Mouse (Mus musculus) embryonic stem cell, embryonic (primary cell): ENCODE measurements at regions not wholly inside any gene's neighbourhood (a gene's known extent, or its start where the extent isn't known, plus 50 kb on each side); places are given as distances from the start of the nearest gene placed in this dataset.

Experiments used
- CTCF ChIA-PET, 4 experiments: fragments of 300-600 bp in 2 of 4; fragments of 350-600 bp in 2 of 4; sonication (Branson Sonifier 250); formaldehyde crosslinking; loops; one replicate each; lab custom pipeline; 2022; ENCODE audit warnings: inconsistent platforms in 2 of 4; lab: Charles Lee
- POLR2A ChIA-PET, 4 experiments: fragments of 300-600 bp in 2 of 4; fragments of 350-600 bp in 2 of 4; sonication (Branson Sonifier 250); formaldehyde crosslinking; loops; one replicate each; lab custom pipeline; 2022; ENCODE audit warnings: antibody characterized with exemption in 4 of 4, inconsistent platforms in 1 of 4; lab: Charles Lee

DNA sequence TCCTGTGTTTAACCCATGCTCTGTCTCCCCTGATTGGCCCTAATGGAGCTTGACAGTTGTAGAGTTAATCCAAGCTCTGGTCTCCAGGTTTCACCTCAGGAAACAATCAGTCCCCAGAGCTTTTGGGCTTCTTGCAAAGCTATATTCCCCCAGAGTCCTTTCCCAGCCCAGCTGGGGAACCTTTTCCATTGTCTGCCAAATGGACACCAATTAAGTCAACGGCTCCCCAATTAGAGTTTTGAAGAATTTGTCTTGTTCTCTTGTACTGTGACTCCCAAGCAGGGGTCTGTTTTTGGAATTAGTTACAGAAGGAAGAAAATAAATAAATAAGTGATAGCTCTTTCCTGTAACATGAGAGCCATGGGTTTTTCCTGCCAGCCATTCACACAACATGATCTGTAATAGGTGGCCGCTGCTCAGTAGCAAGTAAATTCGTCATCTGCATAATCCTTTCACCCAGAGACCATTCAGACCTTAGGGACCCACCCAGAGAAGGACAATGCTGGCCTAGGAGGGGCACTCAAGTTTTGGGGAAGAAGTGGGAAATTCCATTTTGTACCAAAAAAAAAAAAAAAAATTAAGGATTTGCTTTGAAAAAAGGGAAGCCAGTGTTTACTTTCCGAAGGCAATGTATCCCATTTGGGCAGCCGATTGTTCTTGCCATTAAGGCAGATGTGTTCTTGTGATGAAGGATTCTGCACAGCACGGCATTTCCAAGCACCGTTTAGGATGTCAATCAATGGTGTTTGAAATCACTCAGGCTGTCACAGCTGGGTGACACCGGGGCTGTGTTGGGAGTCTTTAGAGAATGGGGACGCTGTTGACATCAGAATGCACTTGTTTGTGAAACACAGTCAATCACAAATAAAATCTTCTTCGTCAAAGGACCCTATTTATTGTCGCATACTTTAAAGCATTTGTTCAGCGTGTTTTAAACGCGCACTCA is 286.6 kb downstream of the Gm10295 start:
- POLR2A ChIA-PET: interaction anchor here in 2 of 4 experiments (0.6 to 0.7 kb wide), 2 partner anchors 72 to 1434 kb away, joined by 3 to 5 read pairs; no protein-coding TSS in a partner anchor
- CTCF ChIA-PET: interaction anchor here in 1 of 4 experiments (0.6 kb wide), 1 partner anchor 670 kb away, joined by 3 read pairs; no protein-coding TSS in a partner anchor

DNA sequence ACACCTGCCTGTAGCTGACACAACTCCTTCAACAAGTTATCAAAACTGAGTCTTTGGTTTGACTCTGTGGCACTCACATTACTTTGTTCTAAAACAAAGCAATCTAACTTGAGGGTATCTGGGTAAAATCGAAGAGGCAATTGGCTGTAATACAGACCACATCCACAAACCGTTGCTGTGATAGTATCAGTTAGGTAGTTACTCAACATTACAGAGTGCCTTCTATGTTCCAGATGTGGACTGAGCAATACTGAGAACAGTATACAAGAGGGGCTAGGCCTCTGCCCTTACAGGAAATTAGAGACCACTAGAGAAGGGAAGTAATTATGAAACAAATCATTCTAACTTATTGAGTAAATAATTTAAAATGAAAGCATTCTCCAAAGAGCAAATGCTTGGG is 300.5 kb downstream of the Gm10295 start:
- ChIA-PET CTCF (no interaction called here), POLR2A (no interaction called here)

- ChIA-PET POLR2A (no interaction called here), CTCF (no interaction called here)
These were observed 304.1 kb downstream of the Gm10295 start for GRCm38 (mm10) chr7:71047201-71047600.

DNA sequence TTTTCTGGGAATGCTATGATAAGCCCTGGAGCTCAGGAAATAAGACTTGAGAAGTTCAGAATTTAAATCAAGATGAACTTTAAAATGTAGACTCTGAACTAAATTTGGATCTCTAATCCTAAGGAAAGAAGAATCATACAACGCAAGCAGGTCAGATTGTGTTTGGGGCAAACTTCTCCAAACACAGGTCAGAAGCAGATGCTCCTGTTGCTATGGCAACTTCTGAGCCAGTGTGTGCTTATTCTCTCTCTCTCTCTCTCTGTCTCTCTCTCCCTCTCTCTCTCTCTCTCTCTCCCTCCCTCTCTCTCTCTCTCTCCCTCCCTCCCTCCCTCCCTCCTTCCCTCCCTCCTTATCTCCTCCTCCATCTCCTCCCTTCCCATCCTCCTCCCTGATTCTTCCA is 304.7 kb downstream of the Gm10295 start:
- CTCF ChIA-PET: no interaction called here
- POLR2A ChIA-PET: interaction anchor here in 1 of 4 experiments (0.6 kb wide), 1 partner anchor 80 kb away, joined by 4 read pairs; no protein-coding TSS in a partner anchor

DNA sequence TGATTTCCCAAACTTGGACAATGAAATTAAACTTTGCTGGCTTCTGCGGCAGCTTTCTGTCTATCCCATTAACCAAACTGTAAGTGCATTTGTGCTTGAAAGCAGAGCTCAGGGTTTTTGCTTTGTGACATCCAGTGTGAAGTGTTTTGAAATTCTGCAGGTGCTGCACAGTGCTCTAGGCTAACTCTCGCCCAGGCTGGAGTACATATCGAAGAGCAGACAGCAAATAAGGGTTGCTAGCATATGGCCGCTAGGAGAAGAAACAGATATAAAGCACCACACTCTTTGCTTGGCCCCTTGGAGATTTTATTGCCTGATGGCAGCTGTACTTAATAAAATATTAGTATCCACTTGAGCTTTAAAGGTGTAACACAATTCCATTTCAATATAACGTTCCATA is 307.5 kb downstream of the Gm10295 start:
- ChIA-PET CTCF (no interaction called here), POLR2A (no interaction called here)

DNA sequence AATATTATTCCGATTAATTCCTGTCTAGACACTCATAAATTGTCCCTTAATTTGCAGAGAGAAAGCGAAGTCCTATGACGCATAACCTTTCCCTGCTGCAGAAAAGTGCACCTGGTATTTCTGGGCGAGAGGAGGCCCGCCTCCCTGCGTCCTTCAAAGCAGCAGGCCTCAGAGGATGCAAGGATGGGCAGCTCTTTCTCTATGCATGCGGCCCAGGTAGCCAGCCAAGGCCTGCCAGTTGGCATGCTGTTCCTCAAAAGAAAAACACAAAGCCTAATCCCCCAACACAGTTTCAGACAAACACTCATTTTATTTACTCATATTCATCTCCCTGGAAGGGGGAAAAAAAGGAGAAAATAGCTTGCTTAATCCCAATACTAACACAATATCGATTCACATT is 308.2 kb downstream of the Gm10295 start:
- POLR2A ChIA-PET: no interaction called here
- CTCF ChIA-PET: no interaction called here

- CTCF ChIA-PET: no interaction called here
- POLR2A ChIA-PET: interaction anchor here in 1 of 4 experiments (0.6 kb wide), 1 partner anchor 163 kb away, joined by 7 read pairs; no protein-coding TSS in a partner anchor
These were observed 309.9 kb downstream of the Gm10295 start for GRCm38 (mm10) chr7:71041388-71041787.

GRCm38 (mm10) chr7:71040846-71041245 is 310.4 kb downstream of the Gm10295 start:
- CTCF ChIA-PET: no interaction called here
- POLR2A ChIA-PET: interaction anchor here in 1 of 4 experiments (0.6 kb wide), 1 partner anchor 164 kb away, joined by 7 read pairs; no protein-coding TSS in a partner anchor

- CTCF ChIA-PET: no interaction called here
- POLR2A ChIA-PET: no interaction called here
These were observed 312.7 kb downstream of the Gm10295 start for GRCm38 (mm10) chr7:71038537-71038936.

DNA sequence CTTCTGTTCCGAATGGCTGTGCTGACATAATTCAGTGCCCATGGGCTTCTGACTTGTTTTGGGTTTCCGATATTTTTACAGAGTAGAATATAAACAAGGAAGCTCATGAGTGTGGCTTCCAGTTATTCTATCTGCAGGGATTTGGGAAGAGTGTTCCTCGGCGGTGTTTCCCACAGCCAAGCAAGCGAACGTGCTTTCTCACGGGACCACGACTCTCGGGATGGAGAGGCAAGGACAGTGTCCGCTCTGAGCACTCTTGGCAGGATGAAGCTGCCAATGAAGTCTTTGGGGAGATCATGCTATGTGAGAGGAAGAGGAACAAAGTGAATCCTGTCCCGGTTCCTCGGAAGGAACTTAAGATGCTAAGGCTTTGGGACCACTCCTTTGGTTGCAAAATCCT is 318.2 kb downstream of the Gm10295 start:
- ChIA-PET CTCF (no interaction called here), POLR2A (no interaction called here)

DNA sequence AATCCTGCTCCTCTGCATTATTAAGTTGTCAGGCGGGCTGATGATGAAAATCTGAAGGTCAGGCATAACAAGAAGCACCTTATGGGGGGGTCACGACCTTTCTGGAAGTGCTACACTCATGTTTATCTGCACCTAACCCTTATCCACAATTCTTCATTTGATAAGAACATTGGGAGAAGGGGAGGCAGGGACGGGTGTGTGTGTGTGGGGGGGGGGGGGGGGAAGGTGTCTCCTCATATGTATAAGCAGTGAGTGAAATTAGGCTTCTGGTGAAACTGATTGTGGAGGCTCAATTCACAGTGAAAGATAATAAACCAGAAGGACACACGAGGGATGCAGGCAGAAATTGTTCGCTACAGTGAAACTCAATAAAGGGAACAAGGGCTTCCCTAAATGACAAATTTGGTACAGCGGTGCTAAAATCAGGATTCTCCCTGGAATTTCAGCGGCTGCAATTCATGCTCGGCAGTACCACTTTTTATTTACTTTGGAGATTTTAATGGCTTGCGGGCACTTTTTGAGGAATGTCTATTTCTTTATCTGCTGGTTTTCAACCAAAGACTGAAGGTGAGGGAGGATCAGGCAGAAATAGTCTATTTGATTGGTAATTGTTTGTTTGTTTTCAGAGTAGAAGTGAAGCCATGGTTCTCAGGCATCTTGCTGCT is 327.2 kb downstream of the Gm10295 start:
- ChIA-PET POLR2A (no interaction called here), CTCF (no interaction called here)

GRCm38 (mm10) chr7:71023253-71023945 is 327.9 kb downstream of the Gm10295 start:
- POLR2A ChIA-PET: interaction anchor here in 1 of 4 experiments (0.6 kb wide), 1 partner anchor 185 kb away, joined by 3 read pairs; no protein-coding TSS in a partner anchor

More at GRCm38 (mm10) chr7:71023253-71023945, 327.9 kb downstream of the Gm10295 start:
- CTCF ChIA-PET: no interaction called here
